Mouse (Mus musculus): ENCODE results near the gene Muc4.

DNA sequence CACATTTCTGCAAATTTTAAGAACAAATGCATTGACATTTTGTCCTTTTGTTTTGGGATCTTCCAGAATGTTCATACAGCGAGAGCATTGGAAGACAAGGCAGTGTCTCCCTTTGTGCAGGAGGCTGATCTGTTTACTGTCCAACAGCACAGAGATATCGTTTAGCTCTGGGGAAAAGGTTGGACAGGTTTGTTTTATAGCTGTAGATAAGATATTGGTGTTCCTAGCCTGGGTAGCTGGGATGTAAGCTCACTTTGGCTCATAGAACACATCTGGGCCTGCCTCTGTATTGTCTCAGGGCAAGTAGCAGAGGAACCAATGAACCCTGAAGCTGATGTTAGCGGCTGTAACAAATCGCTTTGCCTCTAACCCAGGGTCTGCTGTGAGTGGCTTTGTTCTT lies 11.9 kb upstream of the Muc4 start:
- TF ChIP-seq CTCF (IDR thresholded peaks at IDR 0.05; ENCODE audit: borderline replicate concordance, control insufficient read depth, extremely low read depth, insufficient read depth, low read length, poor library complexity) (no peak), POLR2A (IDR thresholded peaks at IDR 0.05; ENCODE audit: control insufficient read depth, extremely low read depth, insufficient read depth, low read length, poor library complexity) (no peak)

All from thymus, adult 2 months (tissue).